Mouse (Mus musculus): ENCODE measurements at regions not wholly inside any gene's neighbourhood (a gene's known extent, or its start where the extent isn't known, plus 50 kb on each side); places are given as distances from the start of the nearest gene placed in this dataset.

DNA sequence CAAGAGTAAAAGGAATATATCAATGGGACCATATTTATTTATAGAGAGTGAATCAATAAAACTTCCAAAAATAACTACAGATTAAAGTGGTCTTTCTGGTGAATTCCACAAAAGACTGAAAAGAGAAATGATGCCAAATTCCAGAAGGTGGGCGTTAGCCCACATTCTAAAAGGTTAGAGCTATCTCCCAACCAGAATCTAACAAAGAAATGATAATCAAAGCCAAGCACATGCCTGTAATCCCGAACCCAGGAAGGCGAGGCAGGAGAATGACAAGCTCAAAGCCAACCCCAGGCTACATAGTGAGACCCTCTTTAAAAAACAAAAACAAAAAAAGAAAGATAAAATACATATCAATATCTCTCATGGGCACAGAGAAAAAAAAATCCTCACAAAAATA is 502.6 kb downstream of the Zfp536 start:
- Histone ChIP-seq H3K9ac (ENCODE audit: low read depth, low read length) (no peak overlapping the region), H3K4me1 (replicated peaks; ENCODE audit: control insufficient read depth, insufficient read depth, low read length) (no peaks in the 10 kb centered on the region), H3K9me3 (ENCODE audit: control insufficient read depth, low read length) (no peaks in the 10 kb centered on the region), H3K36me3 (ENCODE audit: control insufficient read depth, insufficient read depth, low read length) (no peaks in the 10 kb centered on the region), H3K27me3 (replicated peaks; ENCODE audit: control insufficient read depth, insufficient read depth, low read length) (no peaks in the 10 kb centered on the region), H3K4me2 (no peak overlapping the region), H3K4me3 (ENCODE audit: low read depth, low read length) (no peak overlapping the region), H3K27ac (ENCODE audit: low read depth, low read length) (no peak overlapping the region)
- no peak for ATAC-seq (replicated peaks; ENCODE audit: low FRiP score)
- no peak for DNase-seq (ENCODE audit: low spot score)
- WGBS = 77% methylated on average over 3 of the region's 3 CpGs

- no peak for DNase-seq (ENCODE audit: low spot score)
- no peak overlapping the region for H3K4me2 ChIP-seq
- WGBS = 40% methylated on average over 5 of the region's 5 CpGs
- H3K27me3 ChIP-seq (replicated peaks; ENCODE audit: control insufficient read depth, insufficient read depth, low read length) = no peaks in the 10 kb centered on the region
- H3K4me3 ChIP-seq (ENCODE audit: low read depth, low read length) = no peak overlapping the region
- H3K4me1 ChIP-seq (replicated peaks; ENCODE audit: control insufficient read depth, insufficient read depth, low read length) = no peaks in the 10 kb centered on the region
- no peak for ATAC-seq (replicated peaks; ENCODE audit: low FRiP score)
- H3K9ac ChIP-seq (ENCODE audit: low read depth, low read length) = no peak overlapping the region
- no peaks in the 10 kb centered on the region for H3K9me3 ChIP-seq (ENCODE audit: control insufficient read depth, low read length)
- no peaks in the 10 kb centered on the region for H3K36me3 ChIP-seq (ENCODE audit: control insufficient read depth, insufficient read depth, low read length)
- no peak overlapping the region for H3K27ac ChIP-seq (ENCODE audit: low read depth, low read length)
Measured at GRCm38 (mm10) chr7:37290018-37290417, 483.4 kb downstream of the Zfp536 start.

GRCm38 (mm10) chr7:37290493-37291045 is 482.9 kb downstream of the Zfp536 start:
- H3K4me3 ChIP-seq (ENCODE audit: low read depth, low read length) = no peak overlapping the region
- H3K27ac ChIP-seq (ENCODE audit: low read depth, low read length) = no peak overlapping the region
- no peak overlapping the region for H3K9ac ChIP-seq (ENCODE audit: low read depth, low read length)
- WGBS = 41% methylated on average over 19 of the region's 19 CpGs
- H3K36me3 ChIP-seq (ENCODE audit: control insufficient read depth, insufficient read depth, low read length) = no peaks in the 10 kb centered on the region
- H3K9me3 ChIP-seq (ENCODE audit: control insufficient read depth, low read length) = no peaks in the 10 kb centered on the region
- ATAC-seq (replicated peaks; ENCODE audit: low FRiP score) = no peak
- H3K4me1 ChIP-seq (replicated peaks; ENCODE audit: control insufficient read depth, insufficient read depth, low read length) = no peaks in the 10 kb centered on the region
- H3K4me2 ChIP-seq = no peak overlapping the region
- DNase-seq (ENCODE audit: low spot score) = no peak
- no peaks in the 10 kb centered on the region for H3K27me3 ChIP-seq (replicated peaks; ENCODE audit: control insufficient read depth, insufficient read depth, low read length)

DNA sequence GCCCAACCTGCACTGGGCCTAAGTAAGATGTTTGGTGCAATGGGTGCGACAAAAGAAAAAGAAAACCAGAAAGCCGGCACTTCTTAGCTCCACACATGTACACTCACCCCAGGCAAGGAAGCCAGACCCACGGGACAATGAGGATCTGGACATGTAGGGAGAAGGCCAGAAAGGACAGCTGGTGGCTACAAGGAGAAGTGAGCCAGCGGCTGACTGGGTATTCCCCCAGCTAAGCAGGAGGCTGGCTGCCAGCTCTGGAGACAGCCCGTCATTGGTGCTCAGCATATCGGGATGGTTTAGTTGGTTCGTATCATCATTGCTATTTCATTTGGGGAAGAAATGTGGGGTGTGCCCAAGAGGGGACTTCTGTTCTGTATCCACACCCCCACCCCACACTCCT is 481.7 kb downstream of the Zfp536 start:
- H3K9ac ChIP-seq (ENCODE audit: low read depth, low read length) = no peak overlapping the region
- H3K36me3 ChIP-seq (ENCODE audit: control insufficient read depth, insufficient read depth, low read length) = no peaks in the 10 kb centered on the region
- WGBS = 85% methylated on average over 7 of the region's 7 CpGs
- ATAC-seq (replicated peaks; ENCODE audit: low FRiP score) (no peak), DNase-seq (ENCODE audit: low spot score) (no peak)
- H3K4me2 ChIP-seq = no peak overlapping the region
- no peaks in the 10 kb centered on the region for H3K4me1 ChIP-seq (replicated peaks; ENCODE audit: control insufficient read depth, insufficient read depth, low read length)
- H3K9me3 ChIP-seq (ENCODE audit: control insufficient read depth, low read length) = no peaks in the 10 kb centered on the region
- H3K4me3 ChIP-seq (ENCODE audit: low read depth, low read length) = no peak overlapping the region
- no peaks in the 10 kb centered on the region for H3K27me3 ChIP-seq (replicated peaks; ENCODE audit: control insufficient read depth, insufficient read depth, low read length)
- H3K27ac ChIP-seq (ENCODE audit: low read depth, low read length) = no peak overlapping the region

- no peak overlapping the region for H3K27ac ChIP-seq (ENCODE audit: low read depth, low read length)
- ATAC-seq (replicated peaks; ENCODE audit: low FRiP score) (no peak), DNase-seq (ENCODE audit: low spot score) (no peak)
- no peaks in the 10 kb centered on the region for H3K4me1 ChIP-seq (replicated peaks; ENCODE audit: control insufficient read depth, insufficient read depth, low read length)
- H3K9me3 ChIP-seq (ENCODE audit: control insufficient read depth, low read length) = no peaks in the 10 kb centered on the region
- H3K36me3 ChIP-seq (ENCODE audit: control insufficient read depth, insufficient read depth, low read length) = no peaks in the 10 kb centered on the region
- WGBS = 81% methylated on average over 9 of the region's 9 CpGs
- H3K4me3 ChIP-seq (ENCODE audit: low read depth, low read length) = no peak overlapping the region
- no peaks in the 10 kb centered on the region for H3K27me3 ChIP-seq (replicated peaks; ENCODE audit: control insufficient read depth, insufficient read depth, low read length)
- H3K4me2 ChIP-seq = no peak overlapping the region
- no peak overlapping the region for H3K9ac ChIP-seq (ENCODE audit: low read depth, low read length)
Measured at GRCm38 (mm10) chr7:37292554-37292953, 480.9 kb downstream of the Zfp536 start.

- Histone ChIP-seq H3K27me3 (replicated peaks; ENCODE audit: control insufficient read depth, insufficient read depth, low read length) (no peaks in the 10 kb centered on the region), H3K9me3 (ENCODE audit: control insufficient read depth, low read length) (no peaks in the 10 kb centered on the region), H3K4me3 (ENCODE audit: low read depth, low read length) (no peak overlapping the region), H3K4me1 (replicated peaks; ENCODE audit: control insufficient read depth, insufficient read depth, low read length) (no peaks in the 10 kb centered on the region), H3K36me3 (ENCODE audit: control insufficient read depth, insufficient read depth, low read length) (no peaks in the 10 kb centered on the region), H3K4me2 (no peak overlapping the region), H3K27ac (ENCODE audit: low read depth, low read length) (no peak overlapping the region), H3K9ac (ENCODE audit: low read depth, low read length) (no peak overlapping the region)
- ATAC-seq (replicated peaks; ENCODE audit: low FRiP score) = no peak
- 34% methylated on average over 3 of the region's 3 CpGs for WGBS
- DNase-seq (ENCODE audit: low spot score) = no peak
Measured at GRCm38 (mm10) chr7:37298888-37299287, 474.6 kb downstream of the Zfp536 start.

DNA sequence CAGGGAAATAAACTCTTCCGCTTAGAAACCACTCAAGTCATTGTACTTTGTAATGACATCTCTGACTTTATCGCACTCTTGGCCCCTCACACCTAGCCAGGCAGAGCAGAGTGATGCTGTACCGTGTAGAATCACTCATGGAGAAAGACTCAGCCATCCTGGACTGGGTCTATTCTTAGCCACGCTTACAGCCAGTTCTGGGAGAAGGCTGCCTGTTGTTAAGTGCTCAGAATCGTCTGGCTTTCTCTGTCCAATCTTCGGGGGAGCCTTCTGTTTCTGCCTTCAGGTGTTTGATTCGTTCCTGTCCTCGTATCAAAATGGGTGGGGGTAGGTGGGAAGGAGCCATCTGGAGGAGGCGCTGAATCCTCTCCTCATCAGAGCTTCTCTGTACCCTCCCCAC is 468.0 kb downstream of the Zfp536 start:
- H3K4me1 ChIP-seq (replicated peaks; ENCODE audit: control insufficient read depth, insufficient read depth, low read length) = no peaks in the 10 kb centered on the region
- H3K4me2 ChIP-seq = no peak overlapping the region
- ATAC-seq (replicated peaks; ENCODE audit: low FRiP score) (no peak), DNase-seq (ENCODE audit: low spot score) (no peak)
- no peaks in the 10 kb centered on the region for H3K9me3 ChIP-seq (ENCODE audit: control insufficient read depth, low read length)
- no peaks in the 10 kb centered on the region for H3K27me3 ChIP-seq (replicated peaks; ENCODE audit: control insufficient read depth, insufficient read depth, low read length)
- WGBS = 75% methylated on average over 9 of the region's 9 CpGs
- no peak overlapping the region for H3K4me3 ChIP-seq (ENCODE audit: low read depth, low read length)
- H3K36me3 ChIP-seq (ENCODE audit: control insufficient read depth, insufficient read depth, low read length) = no peaks in the 10 kb centered on the region
- no peak overlapping the region for H3K27ac ChIP-seq (ENCODE audit: low read depth, low read length)
- H3K9ac ChIP-seq (ENCODE audit: low read depth, low read length) = no peak overlapping the region

DNA sequence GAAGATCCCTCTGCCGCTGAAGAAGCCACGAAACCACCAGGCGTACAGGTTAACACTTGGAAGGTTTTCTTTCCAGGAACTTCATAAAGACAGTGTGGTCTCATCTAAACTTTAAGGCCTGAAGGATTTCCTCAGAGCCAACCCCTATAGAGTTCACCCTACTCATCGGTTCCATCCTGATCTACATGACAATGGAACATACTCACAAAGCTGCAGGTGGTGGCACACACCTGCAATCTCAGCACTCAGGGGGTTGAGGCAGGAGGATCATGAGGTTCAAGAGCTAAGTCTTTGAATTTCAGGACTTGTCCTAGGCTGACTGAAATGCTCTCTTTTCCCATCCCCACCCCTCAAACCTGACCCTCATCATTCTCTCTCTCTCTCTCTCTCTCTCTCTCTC is 466.2 kb downstream of the Zfp536 start:
- Histone ChIP-seq H3K27ac (ENCODE audit: low read depth, low read length) (no peak overlapping the region), H3K9me3 (ENCODE audit: control insufficient read depth, low read length) (no peaks in the 10 kb centered on the region), H3K9ac (ENCODE audit: low read depth, low read length) (no peak overlapping the region), H3K36me3 (ENCODE audit: control insufficient read depth, insufficient read depth, low read length) (no peaks in the 10 kb centered on the region), H3K4me3 (ENCODE audit: low read depth, low read length) (no peak overlapping the region), H3K27me3 (replicated peaks; ENCODE audit: control insufficient read depth, insufficient read depth, low read length) (no peaks in the 10 kb centered on the region), H3K4me2 (no peak overlapping the region), H3K4me1 (replicated peaks; ENCODE audit: control insufficient read depth, insufficient read depth, low read length) (no peaks in the 10 kb centered on the region)
- WGBS = 81% methylated on average over 4 of the region's 4 CpGs
- DNase-seq (ENCODE audit: low spot score) (no peak), ATAC-seq (replicated peaks; ENCODE audit: low FRiP score) (no peak)

- Histone ChIP-seq H3K4me2 (no peak overlapping the region), H3K9ac (ENCODE audit: low read depth, low read length) (no peak overlapping the region), H3K4me3 (ENCODE audit: low read depth, low read length) (no peak overlapping the region), H3K9me3 (ENCODE audit: control insufficient read depth, low read length) (no peaks in the 10 kb centered on the region), H3K4me1 (replicated peaks; ENCODE audit: control insufficient read depth, insufficient read depth, low read length) (no peaks in the 10 kb centered on the region), H3K27me3 (replicated peaks; ENCODE audit: control insufficient read depth, insufficient read depth, low read length) (no peaks in the 10 kb centered on the region), H3K36me3 (ENCODE audit: control insufficient read depth, insufficient read depth, low read length) (no peaks in the 10 kb centered on the region), H3K27ac (ENCODE audit: low read depth, low read length) (no peak overlapping the region)
- ATAC-seq (replicated peaks; ENCODE audit: low FRiP score) (no peak), DNase-seq (ENCODE audit: low spot score) (no peak)
- WGBS = 89% methylated on average over 7 of the region's 7 CpGs
Measured at GRCm38 (mm10) chr7:37324653-37325052, 448.8 kb downstream of the Zfp536 start.

All from liver, embryonic 11.5 days (tissue).